Mouse (Mus musculus) thymus, postnatal 25 days (tissue): ENCODE data around the gene Rnf182.

Experiments used
- DNase-seq: peaks from one replicate; pipeline ENCODE4 v3.0.0; 2022

The Rnf182 gene

GRCm38 (mm10) chr13:43704533-43705116 lies 89.1 kb downstream of the Rnf182 start:
- no peak for DNase-seq

GRCm38 (mm10) chr13:43706387-43706786 lies 90.9 kb downstream of the Rnf182 start:
- no peak for DNase-seq

- DNase-seq: no peak
These were observed 94.0 kb downstream of the Rnf182 start for GRCm38 (mm10) chr13:43709529-43709928.

- DNase-seq: no peak
These were observed 96.3 kb downstream of the Rnf182 start for GRCm38 (mm10) chr13:43711708-43712314.

GRCm38 (mm10) chr13:43714741-43715140 lies 99.2 kb downstream of the Rnf182 start:
- DNase-seq: no peak

GRCm38 (mm10) chr13:43715466-43715865 lies 100.0 kb downstream of the Rnf182 start:
- no peak for DNase-seq

- DNase-seq: no peak
These were observed 101.1 kb downstream of the Rnf182 start for GRCm38 (mm10) chr13:43716514-43717036.

GRCm38 (mm10) chr13:43718173-43718572 lies 102.7 kb downstream of the Rnf182 start:
- DNase-seq: no peak

- DNase-seq: no peak
These were observed 105.0 kb downstream of the Rnf182 start for GRCm38 (mm10) chr13:43720496-43720895.
